Mouse (Mus musculus) heart, embryonic 14.5 days (tissue): ENCODE measurements around the gene Ssmem1. TPM values are rescaled to one million over a fixed set of nuclear protein-coding genes. Genes with fewer than 3 reads are reported as not detected.

Experiments
- ATAC-seq: fragments of 200-750 bp; cut with Nextera tagmentation; 2 replicates; pipeline ENCODE4 v1.8.0; 2017; ENCODE audit warnings: low read depth, moderate TSS enrichment; ENCODE audit not compliant: insufficient number of reproducible peaks, insufficient read depth, low FRiP score
- H3K27ac ChIP-seq, 2 experiments: fragments of 200-500 bp in 1 of 2; fragments of 300-500 bp in 1 of 2; sonication (generic) in 1 of 2; replicated peaks in 1 of 2; 2 replicates each; pipeline ENCODE4 v1.5.1; 2012 to 2014; ENCODE audit warnings: low read depth in 2 of 2, low read length in 2 of 2, control low read depth in 1 of 2, mild to moderate bottlenecking in 1 of 2, mixed read lengths in 1 of 2; ENCODE audit not compliant: control insufficient read depth in 1 of 2, insufficient read depth in 1 of 2
- H3K27me3 ChIP-seq: fragments of 300-500 bp; sonication (generic); 2 replicates; pipeline ENCODE4 v1.6.1; 2014; ENCODE audit warnings: mild to moderate bottlenecking, low read length, control low read depth; ENCODE audit not compliant: control insufficient read depth, insufficient read depth
- H3K36me3 ChIP-seq: fragments of 300-500 bp; sonication (generic); 2 replicates; pipeline ENCODE4 v1.6.1; 2014; ENCODE audit warnings: mild to moderate bottlenecking, control low read depth, low read length, mixed read lengths; ENCODE audit not compliant: control insufficient read depth, insufficient read depth
- H3K4me1 ChIP-seq, 2 experiments: fragments of 200-500 bp in 1 of 2; fragments of 300-500 bp in 1 of 2; sonication (generic) in 1 of 2; 2 replicates each; pipeline ENCODE4 v1.6.1; 2012 to 2014; ENCODE audit warnings: low read length in 2 of 2, control low read depth in 1 of 2, mixed read lengths in 1 of 2; ENCODE audit not compliant: control insufficient read depth in 2 of 2, insufficient read depth in 2 of 2
- H3K4me2 ChIP-seq: fragments of 300-500 bp; sonication (generic); 2 replicates; pipeline ENCODE4 v1.6.1; 2014; ENCODE audit warnings: mild to moderate bottlenecking, low read length
- H3K4me3 ChIP-seq, 2 experiments: fragments of 200-500 bp in 1 of 2; fragments of 300-500 bp in 1 of 2; sonication (generic) in 1 of 2; 2 replicates each; pipeline ENCODE4 v1.5.1; 2012 to 2014; ENCODE audit warnings: low read length in 2 of 2, mild to moderate bottlenecking in 2 of 2, control low read depth in 1 of 2, low read depth in 1 of 2, moderate library complexity in 1 of 2; ENCODE audit not compliant: control insufficient read depth in 1 of 2, insufficient read depth in 1 of 2
- H3K9ac ChIP-seq: fragments of 300-500 bp; sonication (generic); 2 replicates; pipeline ENCODE4 v1.6.1; 2014; ENCODE audit warnings: mild to moderate bottlenecking, low read length
- H3K9me3 ChIP-seq: fragments of 300-500 bp; sonication (generic); 2 replicates; pipeline ENCODE4 v1.6.1; 2016; ENCODE audit warnings: low read length, control low read depth; ENCODE audit not compliant: control insufficient read depth
- WGBS: fragments of 180-500 bp; shearing (Covaris S2); extraction: QIAGEN DNeasy Blood & Tissue Kit; methylation state at CpG from one replicate; pipeline ENCODE4 v1.1.7; 2014; 5-methylcytosine and 5-hydroxymethylcytosine counted together
- polyA plus RNA-seq: library from polyadenylated mRNA; unstranded; fragments of >200 nt; fragmentation: Nextera tagmentation; extraction: Ambion mirVana; gene quantifications from 2 replicates; pipeline ENCODE4 v1.2.1, GENCODE M21; 2014

The Ssmem1 gene
- polyA plus RNA-seq, 1 experiment from 2014 or later: not detected

DNA sequence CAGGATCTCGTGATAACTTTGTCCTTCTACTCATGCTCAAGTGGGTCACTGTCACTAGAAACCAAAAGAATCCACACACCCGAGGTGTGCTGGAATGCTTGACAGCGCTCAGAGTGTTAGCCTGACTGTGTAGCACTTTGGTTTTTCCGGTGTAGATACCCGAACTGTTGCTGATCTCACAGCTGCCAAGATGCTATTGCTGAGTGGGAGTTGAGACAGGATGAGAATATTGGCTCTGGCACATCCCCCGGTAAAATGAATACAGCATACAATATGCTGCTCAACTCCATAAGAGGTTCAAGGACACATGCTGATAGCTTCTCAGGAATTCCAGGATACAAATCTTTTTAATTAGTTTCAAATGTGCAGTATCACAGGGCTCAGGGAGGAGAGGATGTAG lies 19.2 kb downstream of the Ssmem1 start:
- H3K9me3 ChIP-seq: no peaks in the 10 kb centered on the region
- H3K4me3 ChIP-seq: no peak overlapping the region
- peak overlapping the region; percentile 51 for H3K9ac ChIP-seq
- peak overlapping the region; percentile 9 for H3K4me2 ChIP-seq
- WGBS: 6% methylated on average over 6 of the region's 6 CpGs
- H3K36me3 ChIP-seq: no peaks in the 10 kb centered on the region
- no peaks in the 10 kb centered on the region for H3K27me3 ChIP-seq
- peak; percentile 65 for ATAC-seq
- peaks cover 30 to 51% of the 10 kb centered on the region in 2 experiments for H3K4me1 ChIP-seq
- peak overlapping the region; percentile 75 to 81 for H3K27ac ChIP-seq

DNA sequence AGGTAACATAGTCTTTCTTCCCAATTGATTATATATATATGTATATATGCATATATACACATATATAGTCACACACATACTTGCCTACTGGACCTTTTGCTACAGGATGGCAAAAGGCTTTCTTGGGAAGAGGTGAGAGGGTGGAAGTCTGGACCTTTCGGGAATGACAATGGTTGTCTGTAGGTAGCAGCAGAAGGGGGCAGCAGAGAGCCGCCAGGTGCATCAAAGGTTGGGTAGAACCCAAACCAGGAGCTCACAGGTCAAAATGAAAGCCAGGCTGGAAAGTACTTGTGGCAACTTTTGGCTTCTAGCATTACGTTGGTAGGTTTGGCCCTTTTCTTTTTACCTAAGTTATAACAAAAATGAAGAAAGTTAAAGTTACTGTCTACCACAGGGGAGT lies 25.7 kb downstream of the Ssmem1 start:
- Histone ChIP-seq H3K4me3 (no peak overlapping the region), H3K27ac (no peak overlapping the region), H3K27me3 (no peaks in the 10 kb centered on the region), H3K4me1 (no peaks in the 10 kb centered on the region), H3K9ac (no peak overlapping the region), H3K9me3 (no peaks in the 10 kb centered on the region), H3K4me2 (no peak overlapping the region), H3K36me3 (no peaks in the 10 kb centered on the region)
- 40% methylated on average over 3 of the region's 3 CpGs for WGBS
- ATAC-seq: no peak

DNA sequence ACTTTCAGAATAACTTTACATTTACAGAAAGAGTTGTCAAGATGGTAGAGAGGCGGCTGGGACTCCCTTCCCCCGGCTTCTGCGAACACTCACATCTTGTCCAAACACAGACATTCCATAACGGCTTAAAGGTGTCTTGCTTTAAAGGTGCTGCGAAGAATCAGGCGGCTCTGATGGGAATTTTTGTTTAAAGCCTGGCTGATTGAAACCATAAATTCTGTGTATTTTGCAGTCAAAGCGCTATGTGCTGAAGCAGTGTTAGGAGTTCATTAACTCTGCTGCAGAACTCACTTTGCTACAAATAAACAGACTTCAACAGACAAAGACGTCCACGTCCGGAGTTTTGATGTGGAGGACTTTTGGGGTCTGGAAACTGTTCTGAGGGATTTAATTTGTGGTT lies 28.6 kb downstream of the Ssmem1 start:
- Histone ChIP-seq H3K27ac (no peak overlapping the region), H3K4me2 (no peak overlapping the region), H3K36me3 (no peaks in the 10 kb centered on the region), H3K9ac (no peak overlapping the region), H3K27me3 (no peaks in the 10 kb centered on the region), H3K9me3 (no peaks in the 10 kb centered on the region), H3K4me1 (peaks cover 8 to 21% of the 10 kb centered on the region in 2 experiments), H3K4me3 (no peak overlapping the region)
- WGBS: 71% methylated on average over 10 of the region's 10 CpGs
- no peak for ATAC-seq

DNA sequence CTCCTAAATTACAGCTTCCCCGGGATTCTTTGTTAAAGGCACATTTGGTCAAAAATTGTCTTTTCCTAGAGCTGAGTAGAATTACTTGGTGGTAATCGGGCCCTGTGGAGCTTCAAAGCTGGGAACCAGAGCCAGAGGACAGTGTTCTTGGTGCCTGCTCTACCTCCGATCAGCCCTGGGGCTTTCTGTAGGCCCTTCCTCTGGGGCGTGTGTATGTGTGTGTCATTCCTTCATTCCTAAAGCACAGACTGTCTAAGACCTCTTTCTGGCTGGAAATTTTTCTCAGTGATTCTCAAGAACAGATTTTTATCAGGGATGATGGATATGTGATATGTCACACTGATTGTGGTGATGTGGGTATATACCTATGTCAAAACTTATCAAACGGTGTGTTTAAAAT lies 29.2 kb downstream of the Ssmem1 start:
- no peaks in the 10 kb centered on the region for H3K36me3 ChIP-seq
- no peak overlapping the region for H3K4me2 ChIP-seq
- no peak for ATAC-seq
- H3K9me3 ChIP-seq: no peaks in the 10 kb centered on the region
- WGBS: 73% methylated on average over 5 of the region's 5 CpGs
- H3K27me3 ChIP-seq: no peaks in the 10 kb centered on the region
- no peak overlapping the region for H3K27ac ChIP-seq
- H3K9ac ChIP-seq: no peak overlapping the region
- H3K4me3 ChIP-seq: no peak overlapping the region
- peaks cover 10 to 25% of the 10 kb centered on the region in 2 experiments for H3K4me1 ChIP-seq

DNA sequence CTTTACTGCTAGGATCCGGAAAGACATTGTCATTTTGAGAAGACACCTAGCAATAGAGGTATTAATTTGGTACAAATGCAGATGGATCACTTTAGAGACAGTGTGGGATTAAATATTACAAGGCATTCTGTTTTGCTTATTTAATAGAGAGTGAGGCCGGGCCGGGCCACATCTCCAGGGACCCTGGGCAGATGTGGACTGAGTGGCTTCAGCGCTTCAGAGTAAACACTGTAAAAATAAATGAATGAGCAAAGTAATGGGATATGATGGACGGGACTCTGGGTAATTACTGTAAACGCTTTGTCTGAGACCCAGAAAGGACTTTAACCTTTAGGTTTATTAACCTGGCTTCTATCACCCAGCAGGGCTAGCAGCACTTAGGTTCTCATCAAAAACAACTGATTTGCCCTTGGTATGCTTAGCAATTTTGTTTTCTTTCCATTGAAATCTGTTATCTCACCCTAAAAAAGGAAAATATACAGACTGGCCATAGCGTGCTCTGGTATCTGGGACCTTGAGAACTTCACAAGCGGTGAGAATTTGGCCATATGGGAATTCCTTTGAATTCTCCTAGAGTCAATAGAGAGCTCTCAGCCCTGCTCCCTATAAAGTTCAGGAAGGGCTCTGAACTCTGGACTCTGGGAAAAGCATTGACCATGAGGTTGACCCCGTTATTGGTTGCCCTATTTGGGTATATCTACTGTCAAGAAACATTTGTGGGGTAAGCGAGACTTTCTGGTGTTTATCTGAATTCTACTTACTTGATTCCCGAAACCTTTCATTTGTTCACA lies 31.6 kb downstream of the Ssmem1 start, which contains the start of gene Cpa2:
Cpa2 (plus strand) TSS at position 574 of the 791 bp plus-strand sequence.
- no peaks in the 10 kb centered on the region for H3K9me3 ChIP-seq
- peaks cover 20 to 47% of the 10 kb centered on the region in 2 experiments for H3K4me1 ChIP-seq
- ATAC-seq: no peak
- no peak within 1 kb of the TSS for H3K4me2 ChIP-seq
- peak within 1 kb of the TSS; percentile 15 to 67 for H3K27ac ChIP-seq
- 69% methylated on average over 11 of the region's 11 CpGs for WGBS
- no peaks in the 10 kb centered on the region for H3K27me3 ChIP-seq
- H3K4me3 ChIP-seq: no peak within 1 kb of the TSS
- H3K9ac ChIP-seq: 0 out of 2 replicates have a peak within 1 kb of the TSS, but pooled peaks have one; percentile 21
- H3K36me3 ChIP-seq: no peaks in the 10 kb centered on the region

DNA sequence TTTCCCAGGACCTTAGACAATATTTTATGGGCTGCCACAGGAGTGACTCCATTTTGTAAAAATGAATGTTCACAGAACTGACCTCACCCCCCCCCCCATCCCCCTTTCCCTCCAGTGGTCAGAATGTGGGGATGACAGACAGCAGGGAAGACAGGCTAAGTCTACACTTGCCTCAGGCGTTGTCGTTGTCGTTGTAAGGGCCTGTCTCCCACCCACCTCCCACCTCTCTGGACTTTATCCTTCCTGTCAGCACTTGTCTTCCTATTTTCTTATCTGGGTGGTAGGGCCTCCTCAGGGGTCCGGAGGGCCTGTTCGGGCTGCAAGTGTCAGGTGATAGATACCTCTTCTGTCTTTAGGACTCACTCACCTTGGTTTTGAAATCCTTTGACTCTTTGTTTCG lies 32.6 kb downstream of the Ssmem1 start:
- H3K9me3 ChIP-seq: no peaks in the 10 kb centered on the region
- 17% methylated on average over 6 of the region's 6 CpGs for WGBS
- peaks cover 28 to 57% of the 10 kb centered on the region in 2 experiments for H3K4me1 ChIP-seq
- 0 out of 2 replicates have a peak overlapping the region, but pooled peaks have one; percentile 21 for H3K9ac ChIP-seq
- H3K4me3 ChIP-seq: no peak overlapping the region
- ATAC-seq: no peak
- peak overlapping the region; percentile 15 to 67 for H3K27ac ChIP-seq
- no peak overlapping the region for H3K4me2 ChIP-seq
- H3K36me3 ChIP-seq: no peaks in the 10 kb centered on the region
- no peaks in the 10 kb centered on the region for H3K27me3 ChIP-seq

DNA sequence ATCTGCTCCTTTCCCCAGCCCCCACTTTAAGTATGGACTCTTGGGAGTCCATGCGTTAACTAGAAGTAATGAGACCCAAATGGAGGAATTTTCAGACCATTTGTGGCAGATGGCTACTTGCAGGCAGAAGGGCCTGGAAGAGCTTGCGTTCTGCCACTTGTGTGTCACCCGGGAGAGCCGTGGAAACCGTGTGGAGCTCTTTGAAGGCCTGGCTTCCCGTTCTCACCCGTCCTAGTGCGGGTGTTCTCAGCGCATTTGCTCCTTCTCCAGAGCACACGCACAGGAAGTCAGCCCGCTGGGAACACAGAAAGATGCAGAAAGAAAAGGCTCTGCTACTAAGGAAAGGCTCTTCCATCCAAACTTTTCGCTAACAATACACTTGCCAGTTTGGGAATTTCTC lies 33.4 kb downstream of the Ssmem1 start:
- H3K9ac ChIP-seq: no peak overlapping the region
- H3K4me3 ChIP-seq: no peak overlapping the region
- peaks cover 33 to 65% of the 10 kb centered on the region in 2 experiments for H3K4me1 ChIP-seq
- no peaks in the 10 kb centered on the region for H3K36me3 ChIP-seq
- ATAC-seq: no peak
- peak overlapping the region in 1 of 2 experiments; percentile 67; a peak in 1 of 4 replicates for H3K27ac ChIP-seq
- H3K27me3 ChIP-seq: no peaks in the 10 kb centered on the region
- 37% methylated on average over 12 of the region's 12 CpGs for WGBS
- H3K9me3 ChIP-seq: no peaks in the 10 kb centered on the region
- H3K4me2 ChIP-seq: no peak overlapping the region
